Mouse (Mus musculus) skeletal muscle tissue, adult 2 months (tissue): ENCODE results near the gene Slc9a5.

Source experiments
- DNase-seq: peaks from one replicate; pipeline ENCODE4 v3.0.0-alpha.2; 2012; ENCODE audit warnings: low read depth, low spot score

The Slc9a5 gene

GRCm38 (mm10) chr8:105326141-105326672, 22.4 kb upstream of the Slc9a5 start, which contains the start of the genes Lrrc29 and Tmem208:
Lrrc29 (minus strand) TSS chr8:105326278.
Tmem208 (plus strand) TSS chr8:105326354.
- DNase-seq: peak; percentile 92

GRCm38 (mm10) chr8:105326968-105327367, 21.7 kb upstream of the Slc9a5 start:
- no peak for DNase-seq

DNA sequence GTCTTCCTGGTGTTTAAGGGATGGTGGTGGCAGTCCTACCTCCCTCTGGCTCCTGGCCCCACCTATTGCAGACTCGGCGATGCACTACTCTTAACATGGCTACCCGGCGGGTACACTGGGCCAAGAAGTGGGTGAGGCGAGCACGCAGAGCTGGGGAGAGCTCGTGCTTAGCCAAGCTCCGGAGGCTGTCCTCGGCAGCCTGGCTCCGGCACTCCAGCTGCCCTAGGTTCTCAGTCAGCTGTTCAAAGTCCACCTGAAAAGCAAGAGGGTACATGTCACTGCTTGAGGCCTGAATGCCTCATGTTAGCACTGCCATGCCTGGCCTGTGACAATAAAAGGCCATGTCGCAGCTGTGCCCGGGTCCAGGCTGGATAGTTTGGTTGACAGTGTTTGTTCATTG, 18.3 kb upstream of the Slc9a5 start:
- no peak for DNase-seq

- DNase-seq: no peak
Measured at GRCm38 (mm10) chr8:105331469-105331868, 17.2 kb upstream of the Slc9a5 start.

DNA sequence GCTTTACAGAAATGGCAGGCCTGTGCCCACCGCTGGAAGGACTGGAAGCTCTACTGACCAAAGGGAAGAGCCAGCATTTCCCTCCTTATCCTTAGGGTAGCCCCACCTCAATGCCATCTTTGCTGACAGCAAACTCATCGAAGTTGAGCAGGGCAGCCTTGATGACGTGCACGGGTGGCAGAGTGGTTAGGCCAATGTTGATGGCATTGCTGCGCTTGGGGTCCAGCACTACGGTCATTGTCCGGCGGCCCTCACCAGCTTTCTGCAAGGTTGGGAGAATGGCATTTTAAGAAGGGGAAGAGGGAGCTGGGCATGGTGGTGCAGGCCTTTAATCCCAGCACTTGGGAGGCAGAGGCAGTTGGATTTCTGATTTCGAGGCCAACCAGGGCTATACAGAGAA, 16.7 kb upstream of the Slc9a5 start:
- no peak for DNase-seq

DNA sequence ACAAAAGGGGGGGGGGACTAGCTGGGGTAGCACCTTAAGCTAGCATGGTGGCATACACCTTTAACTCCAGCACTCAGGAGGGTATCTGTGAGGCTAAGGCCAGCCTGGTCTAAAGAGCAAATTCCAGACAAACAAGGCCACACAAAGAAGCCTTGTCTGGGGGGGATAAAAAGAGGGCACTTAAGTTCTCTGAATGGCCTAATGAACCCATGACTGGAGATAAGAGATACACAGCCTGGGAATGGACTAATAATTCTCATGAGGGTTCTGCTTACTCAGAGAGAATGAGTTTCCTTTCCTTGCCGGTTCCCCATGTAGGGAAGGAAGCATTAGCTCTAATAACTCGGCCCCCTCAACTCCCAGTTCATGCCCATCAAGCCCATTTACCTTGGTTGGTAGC, 16.1 kb upstream of the Slc9a5 start:
- no peak for DNase-seq

GRCm38 (mm10) chr8:105336373-105337130, 12.1 kb upstream of the Slc9a5 start:
- DNase-seq: no peak

DNA sequence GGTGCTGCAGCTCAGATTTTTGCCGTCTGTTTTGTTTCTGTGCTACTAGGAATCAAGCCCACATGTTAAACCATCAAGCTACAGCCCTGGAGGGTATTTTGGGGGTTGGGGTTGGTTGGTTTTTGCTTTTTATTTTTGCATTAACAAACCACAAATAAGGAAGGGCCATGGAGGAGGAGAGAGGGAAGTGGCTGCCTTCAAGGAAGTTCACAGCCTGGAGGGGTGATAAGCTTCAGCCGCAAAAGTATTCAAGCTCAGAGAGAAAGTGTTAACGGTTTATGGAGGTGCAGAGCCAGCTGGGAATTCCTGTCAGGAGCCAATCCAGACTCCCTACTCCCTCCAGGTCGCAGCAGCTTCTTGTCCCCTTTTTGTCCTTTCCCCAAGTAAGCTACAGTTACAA, 9.7 kb upstream of the Slc9a5 start:
- no peak for DNase-seq

DNA sequence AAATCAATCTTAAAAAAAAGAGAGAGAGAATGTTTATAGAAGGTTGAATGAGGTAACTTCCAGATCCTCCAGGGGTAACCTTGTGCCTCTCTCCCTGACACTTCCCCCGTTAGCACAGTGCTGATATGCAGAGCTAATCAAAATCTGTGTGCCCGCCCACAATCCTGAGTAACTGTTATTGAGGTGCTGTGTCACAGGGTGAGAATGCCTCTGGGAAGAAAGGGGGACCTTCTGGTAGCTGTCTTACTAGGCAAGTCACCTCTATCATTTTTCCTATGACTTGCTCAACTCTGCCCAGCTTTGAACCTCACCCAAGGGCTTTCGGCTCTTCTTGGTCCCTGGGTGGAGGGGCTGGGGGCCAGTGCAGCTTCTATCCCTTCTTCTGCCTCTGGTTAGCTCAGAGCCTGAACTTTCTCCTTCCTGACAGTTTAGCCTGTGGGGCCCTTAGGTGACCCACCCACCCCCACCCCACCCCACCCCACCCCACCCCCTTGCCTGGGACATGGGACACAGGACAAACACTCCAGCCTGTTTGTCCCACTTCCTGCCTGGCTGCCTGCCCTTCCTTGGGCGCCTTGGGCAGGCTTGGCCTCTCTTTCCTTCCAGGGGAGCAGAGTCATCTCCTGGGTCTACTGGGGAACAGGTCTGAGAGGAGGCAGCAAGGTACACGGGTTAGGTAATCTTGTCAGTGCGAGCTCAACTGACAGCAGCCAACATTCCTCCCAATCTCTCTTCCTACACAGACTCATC, 8.6 kb upstream of the Slc9a5 start:
- DNase-seq: no peak

- DNase-seq: no peak
Measured at GRCm38 (mm10) chr8:105341399-105341798, 7.2 kb upstream of the Slc9a5 start.

GRCm38 (mm10) chr8:105342768-105343167, 5.9 kb upstream of the Slc9a5 start:
- no peak for DNase-seq

DNA sequence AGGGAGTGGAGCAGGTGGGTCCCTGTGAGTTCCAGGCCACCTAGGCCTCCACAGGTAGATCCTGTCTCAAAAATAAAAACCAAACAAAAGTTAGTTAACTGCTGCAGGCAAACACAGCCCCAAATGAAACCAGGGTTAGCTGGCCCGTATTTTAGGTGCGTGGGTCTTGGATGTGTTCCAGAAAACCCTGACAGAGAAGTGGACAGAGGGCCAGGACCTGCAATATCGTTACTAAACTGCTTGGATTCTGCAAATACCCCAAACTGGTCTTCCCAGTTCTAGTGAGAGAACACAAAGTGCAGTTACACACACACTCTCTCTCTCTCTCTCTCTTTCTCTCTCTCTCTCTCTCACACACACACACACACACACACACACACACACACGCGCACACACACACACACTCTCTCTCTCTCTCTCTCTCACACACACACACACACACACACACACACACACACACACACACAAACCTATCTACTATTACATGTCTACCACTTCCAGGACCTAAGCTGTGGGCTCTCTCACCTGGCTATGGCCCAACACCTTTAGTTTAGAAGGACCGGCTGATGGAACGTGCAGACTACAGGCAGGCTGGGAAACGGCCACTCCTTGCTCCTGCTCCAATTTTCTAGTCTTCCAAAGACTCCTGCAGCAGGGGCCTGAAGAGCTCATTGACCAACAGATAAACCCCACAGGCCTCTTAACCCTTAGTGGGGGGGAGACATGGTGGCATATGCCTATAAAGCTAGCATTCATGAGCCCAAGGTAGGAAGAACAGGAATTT, 4.7 kb upstream of the Slc9a5 start:
- no peak for DNase-seq

GRCm38 (mm10) chr8:105345061-105345975, 3.3 kb upstream of the Slc9a5 start:
- peak; percentile 88 for DNase-seq

DNA sequence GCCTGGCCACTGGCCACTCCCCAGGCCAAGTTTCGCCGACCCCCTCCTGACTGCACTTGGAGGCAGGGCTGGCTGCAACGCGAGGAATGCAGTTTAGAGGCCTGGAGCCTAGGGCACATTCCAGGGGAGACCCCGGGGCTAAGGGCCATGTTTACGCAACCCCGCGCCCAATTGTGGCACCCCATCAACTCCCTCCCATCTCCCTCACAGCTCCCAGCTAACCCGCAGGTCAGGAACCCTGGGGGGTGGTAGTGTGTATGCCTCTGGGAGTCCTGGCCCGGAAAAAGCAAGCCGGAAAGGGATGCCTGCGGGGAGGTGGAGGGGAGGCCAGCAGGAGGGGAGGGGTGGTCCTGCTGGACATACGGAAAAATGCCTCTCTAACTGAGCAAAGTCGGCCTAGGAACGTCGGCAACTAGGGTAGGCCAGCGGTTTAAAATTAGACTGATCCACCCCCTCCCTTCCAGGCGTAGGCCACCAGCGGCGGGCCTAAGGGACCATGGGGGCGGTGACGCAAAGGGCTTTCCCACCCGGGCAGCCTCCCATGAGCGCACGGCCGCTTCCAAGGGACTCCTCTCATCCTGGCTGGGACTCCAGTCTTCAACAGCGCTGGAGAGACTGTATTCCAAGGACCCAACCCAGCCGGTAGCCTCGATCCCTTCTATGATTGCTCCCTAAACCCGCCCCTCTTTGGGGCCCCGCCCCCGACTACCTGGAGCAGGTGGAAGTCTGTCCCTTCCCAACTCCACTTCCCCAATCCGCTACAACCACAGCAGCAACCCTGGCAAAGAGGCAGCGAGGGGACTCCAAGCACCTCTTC, 1.8 kb upstream of the Slc9a5 start:
- peak; percentile 79 for DNase-seq

DNA sequence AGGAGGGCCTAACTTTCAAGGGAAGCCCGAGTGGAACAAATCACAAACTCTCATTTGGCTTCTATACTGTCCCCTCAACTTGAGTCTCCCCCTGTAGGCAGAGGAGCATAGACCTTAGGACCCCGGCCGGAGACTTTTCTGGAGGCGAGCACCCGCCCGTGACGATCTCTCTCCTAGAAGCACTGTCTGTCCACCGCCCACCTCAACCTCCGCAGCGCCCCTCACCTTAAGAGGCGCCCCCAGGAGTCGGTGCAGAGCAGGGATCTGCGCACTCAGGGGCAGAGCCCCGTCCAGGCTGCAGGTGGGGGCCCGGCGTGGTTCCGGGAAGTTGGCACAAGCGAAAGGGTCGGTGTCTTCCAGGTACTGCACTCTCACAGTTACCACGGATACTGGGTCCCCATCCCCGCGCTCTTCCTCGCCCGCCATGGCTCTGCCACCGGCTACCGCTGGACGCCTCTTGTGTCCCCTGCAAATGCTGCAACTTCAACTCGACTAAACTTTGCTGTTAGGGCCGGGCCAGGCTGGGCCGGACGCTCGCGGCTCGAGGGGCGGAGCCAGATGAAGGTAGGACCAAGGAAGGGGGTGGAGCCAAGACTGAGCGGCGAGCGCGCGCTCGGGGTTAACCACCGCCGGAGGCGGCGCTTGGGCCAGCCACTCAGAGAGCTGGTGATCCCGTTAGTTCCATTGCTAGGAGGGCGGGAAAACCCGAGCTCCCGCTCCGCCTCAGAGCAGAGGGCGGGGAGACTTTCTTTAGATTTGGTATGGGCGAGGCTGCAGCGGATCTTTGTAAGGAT, 1.0 kb upstream of the Slc9a5 start, which contains the start of gene Fhod1:
Gene Fhod1 (minus strand): TSS at position 526 of the 794 bp plus-strand sequence.
- DNase-seq: peak; percentile 92

- DNase-seq: no peak
Measured at GRCm38 (mm10) chr8:105349096-105349771, 591 bp downstream of the Slc9a5 start.

DNA sequence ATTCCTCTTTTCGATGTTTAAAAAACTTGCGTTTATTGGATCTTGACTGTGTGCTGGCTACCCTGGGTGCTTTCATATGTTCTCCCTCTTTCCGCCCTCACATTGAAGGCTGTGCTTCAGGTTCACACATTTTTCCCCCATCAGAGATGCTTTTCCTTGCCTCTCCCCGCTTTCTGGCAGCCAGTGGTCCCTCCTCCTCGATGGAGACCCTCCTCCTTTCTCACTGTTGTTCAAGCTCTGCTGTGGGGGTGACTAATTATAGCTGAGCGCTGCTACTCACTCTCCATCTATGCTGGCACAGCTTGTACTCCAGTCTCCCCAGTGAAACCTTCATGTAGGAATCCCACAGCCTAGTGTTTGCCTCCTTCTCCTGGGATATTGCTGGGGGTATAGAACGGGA, 1.5 kb downstream of the Slc9a5 start:
- no peak for DNase-seq

DNA sequence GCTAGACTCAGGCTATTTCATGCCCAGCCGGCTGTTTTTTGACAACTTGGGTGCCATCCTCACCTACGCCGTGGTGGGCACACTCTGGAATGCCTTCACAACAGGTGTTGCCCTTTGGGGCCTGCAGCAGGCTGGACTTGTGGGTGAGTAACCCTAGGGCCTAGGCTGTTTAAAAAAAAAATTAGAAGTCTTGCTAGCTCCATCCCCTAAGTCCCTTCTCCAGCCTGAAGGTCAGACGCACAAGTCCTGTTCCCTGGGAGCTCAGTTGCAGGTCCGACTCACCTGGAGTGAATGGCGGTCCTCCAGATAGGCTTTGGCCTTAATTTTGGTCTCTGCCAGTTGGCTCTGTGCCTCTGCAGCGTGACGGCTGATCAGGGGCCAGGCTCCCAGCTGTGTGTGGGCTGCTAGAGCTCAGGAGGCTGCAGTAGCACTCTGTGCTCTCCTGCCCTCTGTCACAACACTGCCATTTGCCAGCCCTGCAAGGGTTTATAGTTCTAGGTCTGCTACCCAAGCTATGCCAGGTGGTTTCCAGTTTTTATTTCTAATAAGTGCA, 5.0 kb downstream of the Slc9a5 start:
- no peak for DNase-seq
